Comparison of ENCODE assay signal across 13 mouse cellular contexts in the genomic region with DNA sequence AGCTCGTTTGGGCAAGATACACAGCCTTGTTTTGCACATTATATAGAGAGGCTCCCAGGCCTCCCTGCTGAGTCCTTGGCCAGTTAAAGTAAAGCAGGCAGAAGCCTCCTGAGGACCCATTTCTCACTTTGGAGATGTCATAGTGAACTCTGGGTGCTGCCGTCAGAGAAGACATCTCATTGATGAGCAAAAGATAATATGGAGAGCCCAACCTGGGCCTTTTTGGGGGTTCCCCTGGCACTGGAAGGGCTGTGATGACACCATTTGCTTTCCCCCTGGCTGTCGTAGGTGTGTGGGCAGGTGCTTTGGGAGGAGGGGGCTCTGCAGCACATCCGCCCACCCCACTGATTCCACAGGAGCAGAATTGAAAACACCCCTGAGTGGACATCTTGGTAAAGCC.
"Had no signal": no experiment of that assay in that cellular context is flagged by ENCODE, and none has a peak within 500 bp of the region (broad histone marks: within the 10 kb centered on the region; RNA-seq: fewer than 3 reads in every experiment).

No protein-coding gene starts in this region.

- H3K9me3 ChIP-seq: limb, embryonic 15.5 days; liver, embryonic 12.5 days; lung, embryonic 15.5 days; megakaryocyte, embryonic 14.5 days; midbrain, embryonic 12.5 days had no signal

- H3K4me3 ChIP-seq: left cerebral cortex, adult 2 months; limb, embryonic 15.5 days; liver, embryonic 12.5 days; lung, embryonic 15.5 days; megakaryocyte, embryonic 14.5 days; midbrain, embryonic 12.5 days had no signal

- DNase-seq: kidney, adult 18-20 months; kidney, postnatal 10 days; kidney, postnatal 4 days; lung, postnatal 14 days; right cerebral cortex, postnatal 14 days had no signal

- ATAC-seq: liver, embryonic 12.5 days; midbrain, embryonic 16.5 days had no signal

- H3K27ac ChIP-seq: left cerebral cortex, adult 2 months; limb, embryonic 15.5 days; liver, embryonic 12.5 days; lung, embryonic 15.5 days; macrophage; midbrain, embryonic 12.5 days had no signal

- H3K36me3 ChIP-seq: limb, embryonic 15.5 days; liver, embryonic 12.5 days; lung, embryonic 15.5 days; midbrain, embryonic 12.5 days had no signal

- H3K27me3 ChIP-seq: limb, embryonic 15.5 days; liver, embryonic 12.5 days; lung, embryonic 15.5 days; midbrain, embryonic 12.5 days had no signal
